Mouse (Mus musculus) liver, postnatal 0 days (tissue): ENCODE results near the gene Pmp22.

Experiments
- CTCF ChIP-seq: sonication (generic); IDR thresholded peaks from 2 replicates; pipeline ENCODE4 v1.5.1; 2016; ENCODE audit warnings: antibody characterized with exemption, low read depth
- EP300 ChIP-seq: IDR thresholded peaks from 2 replicates; pipeline ENCODE4 v1.6.1; 2016; ENCODE audit warnings: antibody characterized with exemption, low read depth, mild to moderate bottlenecking

DNA sequence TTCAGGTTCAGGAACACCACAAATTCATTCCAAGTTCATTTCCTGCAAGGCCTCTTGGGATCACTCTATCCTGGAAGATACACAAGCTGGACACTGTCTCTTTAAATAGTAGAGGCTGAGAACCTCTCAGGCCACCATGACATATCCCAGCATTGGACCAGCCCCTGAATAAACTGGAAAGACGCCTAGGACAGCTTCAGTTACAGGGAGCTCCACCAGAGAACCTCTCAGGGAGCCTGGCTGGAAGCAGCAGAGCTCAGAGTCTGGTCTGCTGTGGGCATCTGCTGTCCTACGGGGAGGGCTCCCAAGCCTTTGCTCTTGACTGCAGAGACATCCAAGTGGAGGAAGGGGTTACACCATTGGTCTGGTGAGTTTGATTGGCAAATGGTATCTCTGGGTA is at the start of gene Pmp22:
- no peak for TF ChIP-seq CTCF
- no peak for TF ChIP-seq EP300
